Mouse (Mus musculus) neural tube, embryonic 15.5 days (tissue): ENCODE results near the gene Fancc. TPM values are rescaled to one million over a fixed set of nuclear protein-coding genes. Genes with fewer than 3 reads are reported as not detected.
"Not testable (repeated sequence)": the region's sequence is repeated elsewhere in the genome, so short reads cannot be mapped to it uniquely, and the experiment has no call there.

Experiments used
- ATAC-seq: fragments of 200-750 bp; cut with Nextera tagmentation; 2 replicates; pipeline ENCODE4 v1.8.0; 2017; ENCODE audit warnings: mild to moderate bottlenecking, moderate TSS enrichment, moderate library complexity; ENCODE audit not compliant: low FRiP score
- H3K27ac ChIP-seq: fragments of 300-500 bp; sonication (generic); replicated peaks from 2 replicates; pipeline ENCODE4 v1.5.1; 2015; ENCODE audit warnings: mild to moderate bottlenecking, inconsistent platforms
- H3K27me3 ChIP-seq: fragments of 300-500 bp; sonication (generic); replicated peaks from 2 replicates; pipeline ENCODE4 v1.6.1; 2015; ENCODE audit warnings: inconsistent platforms
- H3K36me3 ChIP-seq: fragments of 300-500 bp; sonication (generic); 2 replicates; pipeline ENCODE4 v1.6.1; 2015; ENCODE audit warnings: inconsistent platforms
- H3K4me1 ChIP-seq: fragments of 300-500 bp; sonication (generic); 2 replicates; pipeline ENCODE4 v1.6.1; 2015; ENCODE audit warnings: inconsistent platforms
- H3K4me2 ChIP-seq: fragments of 300-500 bp; sonication (generic); 2 replicates; pipeline ENCODE4 v1.6.1; 2015; ENCODE audit warnings: inconsistent platforms, mild to moderate bottlenecking, moderate library complexity
- H3K4me3 ChIP-seq: fragments of 300-500 bp; sonication (generic); replicated peaks from 2 replicates; pipeline ENCODE4 v1.5.1; 2015; ENCODE audit warnings: mild to moderate bottlenecking, inconsistent platforms
- H3K9ac ChIP-seq: fragments of 300-500 bp; sonication (generic); replicated peaks from 2 replicates; pipeline ENCODE4 v1.6.1; 2015; ENCODE audit warnings: mild to moderate bottlenecking, inconsistent platforms
- H3K9me3 ChIP-seq: fragments of 300-500 bp; sonication (generic); replicated peaks from 2 replicates; pipeline ENCODE4 v1.6.1; 2016; ENCODE audit warnings: inconsistent platforms
- WGBS: fragments of 180-500 bp; shearing (Covaris S2); methylation state at CpG from one replicate; pipeline ENCODE4 v1.1.7; 2015; ENCODE audit warnings: mixed read lengths; 5-methylcytosine and 5-hydroxymethylcytosine counted together
- polyA plus RNA-seq: library from polyadenylated mRNA; unstranded; fragments of >200 nt; fragmentation: Nextera tagmentation; extraction: Ambion mirVana; gene quantifications from 2 replicates; pipeline ENCODE4 v1.2.1, GENCODE M21; 2015

The Fancc gene
- polyA plus RNA-seq, 1 experiment from 2014 or later = 12.8 TPM

- Histone ChIP-seq H3K27ac (no peak overlapping the region), H3K4me2 (no peak overlapping the region), H3K4me1 (peaks cover 11% of the 10 kb centered on the region; the same call in 1 of the 2 replicates), H3K9ac (no peak overlapping the region), H3K36me3 (no peaks in the 10 kb centered on the region), H3K9me3 (no peaks in the 10 kb centered on the region), H3K4me3 (no peak overlapping the region), H3K27me3 (no peaks in the 10 kb centered on the region)
- 76% methylated on average over 9 of the region's 9 CpGs for WGBS
- ATAC-seq = no peak
Measured at GRCm38 (mm10) chr13:63323286-63324075, 173.6 kb downstream of the Fancc start.

- ATAC-seq = no peak
- WGBS = 88% methylated on average over 6 of the region's 6 CpGs
Measured at GRCm38 (mm10) chr13:63322756-63323155, 174.3 kb downstream of the Fancc start.

GRCm38 (mm10) chr13:63321689-63322088, 175.4 kb downstream of the Fancc start:
- no peak for ATAC-seq
- Histone ChIP-seq H3K4me2 (no peak overlapping the region), H3K9ac (no peak overlapping the region), H3K9me3 (no peaks in the 10 kb centered on the region), H3K4me1 (peaks cover 11% of the 10 kb centered on the region), H3K27ac (no peak overlapping the region), H3K27me3 (no peaks in the 10 kb centered on the region), H3K4me3 (no peak overlapping the region), H3K36me3 (no peaks in the 10 kb centered on the region)
- 65% methylated on average over 5 of the region's 5 CpGs for WGBS

More at GRCm38 (mm10) chr13:63322756-63323155, 174.3 kb downstream of the Fancc start:
- Histone ChIP-seq H3K4me1 (peaks cover 11% of the 10 kb centered on the region), H3K36me3 (no peaks in the 10 kb centered on the region), H3K9me3 (no peaks in the 10 kb centered on the region), H3K4me2 (no peak overlapping the region), H3K27ac (no peak overlapping the region), H3K27me3 (no peaks in the 10 kb centered on the region), H3K4me3 (no peak overlapping the region), H3K9ac (no peak overlapping the region)

GRCm38 (mm10) chr13:63319814-63320213, 177.3 kb downstream of the Fancc start:
- Histone ChIP-seq H3K36me3 (no peaks in the 10 kb centered on the region), H3K9ac (no peak overlapping the region), H3K9me3 (no peaks in the 10 kb centered on the region), H3K27ac (no peak overlapping the region), H3K4me1 (peaks cover 5% of the 10 kb centered on the region), H3K4me2 (no peak overlapping the region), H3K27me3 (no peaks in the 10 kb centered on the region), H3K4me3 (no peak overlapping the region)
- 94% methylated on average over 7 of the region's 7 CpGs for WGBS
- no peak for ATAC-seq

- no peaks in the 10 kb centered on the region for H3K9me3 ChIP-seq
- H3K27me3 ChIP-seq = no peaks in the 10 kb centered on the region
- no peak overlapping the region for H3K27ac ChIP-seq
- H3K36me3 ChIP-seq = no peaks in the 10 kb centered on the region
- 42% methylated on average over 7 of the region's 7 CpGs for WGBS
- no peak overlapping the region for H3K4me2 ChIP-seq
- ATAC-seq = no peak
- H3K9ac ChIP-seq = no peak overlapping the region
- peaks cover 6% of the 10 kb centered on the region; the same call in 1 of the 2 replicates for H3K4me1 ChIP-seq
- H3K4me3 ChIP-seq = no peak overlapping the region
Measured at GRCm38 (mm10) chr13:63317681-63318104, 179.4 kb downstream of the Fancc start.

- H3K36me3 ChIP-seq = 0 out of 2 replicates have a peak, but pooled peaks cover 2% of the 10 kb centered on the region
- no peaks in the 10 kb centered on the region for H3K27me3 ChIP-seq
- no peak overlapping the region for H3K4me2 ChIP-seq
- WGBS = 94% methylated on average over 5 of the region's 5 CpGs
- no peaks in the 10 kb centered on the region for H3K9me3 ChIP-seq
- ATAC-seq = no peak
- no peak overlapping the region for H3K4me3 ChIP-seq
- no peak overlapping the region for H3K27ac ChIP-seq
- H3K9ac ChIP-seq = no peak overlapping the region
- peaks cover 6% of the 10 kb centered on the region; the same call in 1 of the 2 replicates for H3K4me1 ChIP-seq
Measured at GRCm38 (mm10) chr13:63316407-63316806, 180.7 kb downstream of the Fancc start.

DNA sequence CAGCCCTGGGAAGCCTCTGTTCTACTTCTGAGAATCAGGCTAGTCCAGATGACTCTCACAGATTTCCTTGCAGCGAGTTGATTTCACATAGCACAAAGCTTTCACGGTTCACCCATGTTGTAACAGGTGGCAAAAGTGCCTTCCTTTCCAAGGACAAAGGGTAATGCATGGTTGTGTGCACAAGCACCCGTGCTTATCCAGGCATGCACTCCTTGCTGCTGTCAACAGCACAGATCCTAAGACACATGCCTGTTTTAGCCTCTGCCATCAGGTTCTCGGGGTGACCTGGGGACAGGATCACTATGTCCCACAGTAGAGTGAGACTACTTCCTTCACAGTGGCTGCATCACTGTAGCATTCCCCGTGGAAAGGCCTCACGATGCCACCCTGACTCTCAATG, 181.3 kb downstream of the Fancc start:
- peaks cover 6% of the 10 kb centered on the region; the same call in 1 of the 2 replicates for H3K4me1 ChIP-seq
- ATAC-seq = no peak
- H3K36me3 ChIP-seq = 0 out of 2 replicates have a peak, but pooled peaks cover 2% of the 10 kb centered on the region
- no peak overlapping the region for H3K9ac ChIP-seq
- H3K4me2 ChIP-seq = no peak overlapping the region
- H3K9me3 ChIP-seq = no peaks in the 10 kb centered on the region
- 89% methylated on average over 6 of the region's 6 CpGs for WGBS
- H3K27ac ChIP-seq = no peak overlapping the region
- no peaks in the 10 kb centered on the region for H3K27me3 ChIP-seq
- H3K4me3 ChIP-seq = no peak overlapping the region

DNA sequence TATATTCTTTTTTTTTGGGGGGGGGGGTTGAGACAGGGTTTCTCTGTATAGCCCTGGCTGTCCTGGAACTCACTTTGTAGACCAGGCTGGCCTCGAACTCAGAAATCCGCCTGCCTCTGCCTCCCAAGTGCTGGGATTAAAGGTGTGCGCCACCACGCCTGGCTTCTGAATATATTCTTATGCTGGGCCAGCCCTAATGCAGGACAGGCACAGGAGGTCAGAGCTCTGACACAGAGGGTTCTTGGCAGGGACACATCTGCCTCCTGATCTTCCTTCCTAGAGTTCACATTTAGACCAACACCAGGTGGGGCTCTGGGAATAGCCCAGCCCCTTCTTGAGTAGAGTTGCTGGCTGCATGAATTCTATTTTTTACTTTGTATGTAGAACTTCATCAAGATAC, 182.0 kb downstream of the Fancc start:
- not testable (repeated sequence) for ATAC-seq, H3K9me3 ChIP-seq, H3K4me3 ChIP-seq, H3K27me3 ChIP-seq, H3K9ac ChIP-seq, H3K36me3 ChIP-seq, H3K4me2 ChIP-seq, H3K4me1 ChIP-seq, H3K27ac ChIP-seq
- 99% methylated on average over 4 of the region's 4 CpGs for WGBS

DNA sequence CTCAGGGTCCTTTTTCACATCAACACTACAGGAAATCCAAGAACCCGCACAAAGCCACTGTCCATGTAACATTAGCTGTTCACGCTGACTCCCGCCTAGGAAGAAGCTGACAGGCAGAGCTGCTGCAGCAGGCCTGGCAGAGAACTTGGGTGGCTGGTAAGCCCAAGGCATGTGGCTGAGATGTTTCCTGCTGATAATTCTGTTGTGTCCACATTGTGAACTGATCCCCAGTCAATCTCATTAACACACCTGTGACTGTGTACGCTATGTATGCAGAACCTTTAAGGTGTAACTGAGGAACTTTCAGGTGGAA, 182.5 kb downstream of the Fancc start:
- ATAC-seq = no peak
- H3K27ac ChIP-seq = no peak overlapping the region
- H3K9ac ChIP-seq = no peak overlapping the region
- peaks cover 6% of the 10 kb centered on the region; the same call in 1 of the 2 replicates for H3K4me1 ChIP-seq
- no peak overlapping the region for H3K4me2 ChIP-seq
- no peak overlapping the region for H3K4me3 ChIP-seq
- H3K27me3 ChIP-seq = no peaks in the 10 kb centered on the region
- WGBS = 75% methylated on average over 4 of the region's 4 CpGs
- no peaks in the 10 kb centered on the region for H3K9me3 ChIP-seq
- 0 out of 2 replicates have a peak, but pooled peaks cover 2% of the 10 kb centered on the region for H3K36me3 ChIP-seq

- H3K27me3 ChIP-seq = no peaks in the 10 kb centered on the region
- peaks cover 6% of the 10 kb centered on the region; the same call in 1 of the 2 replicates for H3K4me1 ChIP-seq
- ATAC-seq = no peak
- no peak overlapping the region for H3K9ac ChIP-seq
- no peaks in the 10 kb centered on the region for H3K9me3 ChIP-seq
- H3K4me2 ChIP-seq = no peak overlapping the region
- WGBS = 87% methylated on average over 12 of the region's 12 CpGs
- no peak overlapping the region for H3K4me3 ChIP-seq
- H3K27ac ChIP-seq = no peak overlapping the region
- 0 out of 2 replicates have a peak, but pooled peaks cover 2% of the 10 kb centered on the region for H3K36me3 ChIP-seq
Measured at GRCm38 (mm10) chr13:63313748-63314607, 183.1 kb downstream of the Fancc start.

DNA sequence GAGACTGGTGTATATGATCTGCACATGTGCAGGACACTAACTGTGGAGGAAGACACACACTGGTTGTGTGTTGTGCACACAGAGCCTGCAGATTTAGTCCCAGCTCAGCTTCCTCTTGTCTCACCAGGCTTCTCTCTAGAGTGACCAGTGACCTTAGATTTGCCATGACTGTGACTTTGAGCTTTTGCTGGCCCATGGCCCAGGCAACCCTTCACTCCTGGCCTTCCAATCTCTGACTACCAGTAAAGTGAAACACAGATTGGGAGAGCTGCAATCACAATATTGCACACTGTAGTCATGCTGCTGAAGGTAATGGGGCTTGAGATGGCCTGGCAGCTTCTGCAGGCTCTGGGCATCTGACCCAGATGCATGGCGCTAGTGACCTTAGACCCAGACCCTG, 183.8 kb downstream of the Fancc start:
- H3K27me3 ChIP-seq = no peaks in the 10 kb centered on the region
- 100% methylated on average over 1 of the region's 1 CpGs for WGBS
- no peak for ATAC-seq

More for the DNA sequence above, 183.8 kb downstream of the Fancc start:
- no peak overlapping the region for H3K27ac ChIP-seq
- no peak overlapping the region for H3K9ac ChIP-seq
- peaks cover 6% of the 10 kb centered on the region; the same call in 1 of the 2 replicates for H3K4me1 ChIP-seq
- H3K4me2 ChIP-seq = no peak overlapping the region
- H3K36me3 ChIP-seq = 0 out of 2 replicates have a peak, but pooled peaks cover 2% of the 10 kb centered on the region
- H3K9me3 ChIP-seq = no peaks in the 10 kb centered on the region
- no peak overlapping the region for H3K4me3 ChIP-seq
